Mouse (Mus musculus): ENCODE data around the gene Ferd3l.
A peak's percentile ranks its signal among the peaks of the same experiment; 100 is the strongest.

Ferd3l gene

GRCm38 (mm10) chr12:33928331-33929192, at the start of gene Ferd3l:
Gene Ferd3l, plus strand, starts transcription at chr12:33928425.
- no peak for DNase-seq

GRCm38 (mm10) chr12:33893956-33894355, 34.3 kb upstream of the Ferd3l start:
- DNase-seq = peak in 1 of 2 experiments; percentile 35

GRCm38 (mm10) chr12:33894621-33895020, 33.6 kb upstream of the Ferd3l start:
- DNase-seq = no peak

- no peak for DNase-seq
Observed at GRCm38 (mm10) chr12:33926751-33927150, 1.5 kb upstream of the Ferd3l start.

- DNase-seq = peak in 1 of 2 experiments; percentile 4
Observed at GRCm38 (mm10) chr12:33927334-33928098, 709 bp upstream of the Ferd3l start.

- DNase-seq = no peak
Observed at GRCm38 (mm10) chr12:33952843-33953242, 24.6 kb downstream of the Ferd3l start.

GRCm38 (mm10) chr12:33954931-33955565, 26.8 kb downstream of the Ferd3l start:
- DNase-seq = no peak

GRCm38 (mm10) chr12:33955606-33956295, 27.5 kb downstream of the Ferd3l start:
- DNase-seq = peak in 1 of 2 experiments; percentile 14

GRCm38 (mm10) chr12:33956576-33957399, 28.6 kb downstream of the Ferd3l start:
- DNase-seq = peak in 1 of 2 experiments; percentile 11

GRCm38 (mm10) chr12:33957400-33958240, 29.4 kb downstream of the Ferd3l start, which contains the start of gene Twist1:
Gene Twist1, plus strand, starts transcription at chr12:33957671.
- DNase-seq = peak in 1 of 2 experiments; percentile 33

- DNase-seq = peak; percentile 14 to 35
Observed at GRCm38 (mm10) chr12:33958241-33959194, 30.3 kb downstream of the Ferd3l start.

- DNase-seq = no peak
Observed at GRCm38 (mm10) chr12:33959206-33959605, 31.0 kb downstream of the Ferd3l start.

- DNase-seq = no peak
Observed at GRCm38 (mm10) chr12:33959846-33960245, 31.6 kb downstream of the Ferd3l start.

GRCm38 (mm10) chr12:33961013-33961412, 32.8 kb downstream of the Ferd3l start:
- no peak for DNase-seq

GRCm38 (mm10) chr12:33962118-33962772, 34.0 kb downstream of the Ferd3l start:
- no peak for DNase-seq

- no peak for DNase-seq
Observed at GRCm38 (mm10) chr12:33962773-33963130, 34.5 kb downstream of the Ferd3l start.

GRCm38 (mm10) chr12:33963671-33964369, 35.6 kb downstream of the Ferd3l start:
- no peak for DNase-seq

GRCm38 (mm10) chr12:33964427-33964826, 36.2 kb downstream of the Ferd3l start:
- DNase-seq = no peak
